Mouse (Mus musculus) layer of hippocampus, adult 8-10 months (tissue): ENCODE data around the gene Arhgap45. TPM values are rescaled to one million over a fixed set of nuclear protein-coding genes. Genes with fewer than 3 reads are reported as not detected.
"Not testable (repeated sequence)": the region's sequence is repeated elsewhere in the genome, so short reads cannot be mapped to it uniquely, and the experiment has no call there.

Experiments used
- DNase-seq, 2 experiments: peaks; one replicate each; pipeline ENCODE4 v3.0.0; 2022; ENCODE audit warnings: low spot score in 2 of 2
- total RNA-seq, 4 experiments: library from RNA; stranded (reverse); gene quantifications; 2 replicates each; pipeline ENCODE4 v1.2.4; 2022

Arhgap45 gene
- total RNA-seq, 4 experiments from 2014 or later, result 2.8 to 14.1 (median 8.2) TPM

DNA sequence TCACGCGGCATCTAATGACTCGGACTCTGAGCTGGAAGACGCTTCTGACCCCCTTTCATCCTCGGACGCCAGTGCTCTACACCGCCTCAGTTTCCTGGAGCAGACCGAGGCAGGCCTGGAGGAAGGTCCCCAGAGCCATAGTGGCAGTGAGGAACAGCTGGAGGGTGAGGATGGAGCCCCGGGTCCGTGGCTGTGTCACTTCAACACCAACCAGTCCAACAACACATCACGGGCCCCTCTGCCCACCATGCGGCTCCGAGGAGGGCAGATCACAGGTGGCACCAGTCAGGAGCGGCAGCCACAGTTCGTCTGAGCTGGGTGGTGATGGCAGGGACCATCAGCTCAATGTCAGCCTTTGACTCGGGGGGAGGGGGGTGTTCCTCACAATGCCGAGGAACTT is 14.3 kb downstream of the Arhgap45 start:
- no peak for DNase-seq

DNA sequence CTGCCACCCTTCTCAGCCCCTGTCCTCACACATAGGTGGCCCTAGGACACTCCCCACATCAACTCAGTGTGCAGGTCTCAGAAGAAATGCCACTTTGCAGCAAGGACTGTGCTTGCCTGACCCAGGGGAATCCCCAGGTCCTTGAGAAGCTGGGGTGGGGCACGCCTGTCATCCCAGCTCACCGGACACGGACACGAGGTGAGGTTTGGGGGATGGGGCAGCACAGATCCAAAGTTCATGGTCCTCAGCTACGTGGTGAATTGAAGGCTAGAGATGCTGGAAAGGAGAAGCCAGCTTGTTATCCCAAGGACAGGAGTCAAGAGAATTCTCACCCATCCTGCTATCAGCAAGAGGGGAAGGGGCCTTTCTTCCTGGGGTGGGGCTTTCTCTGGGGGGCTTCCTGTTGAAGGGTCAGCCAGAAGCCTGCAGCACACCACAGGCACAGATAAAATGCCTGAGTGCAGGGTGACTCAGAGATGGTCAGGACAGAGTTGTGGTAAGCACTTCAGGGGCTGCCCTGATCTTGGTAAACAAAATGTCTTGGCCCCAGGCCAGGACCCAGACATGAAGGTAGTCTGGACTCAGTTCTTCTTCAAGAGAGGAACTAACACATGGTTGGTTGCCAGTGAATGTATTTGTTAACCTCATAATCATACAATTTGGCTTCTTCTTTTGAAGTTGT is 16.5 kb downstream of the Arhgap45 start:
- no peak for DNase-seq

DNA sequence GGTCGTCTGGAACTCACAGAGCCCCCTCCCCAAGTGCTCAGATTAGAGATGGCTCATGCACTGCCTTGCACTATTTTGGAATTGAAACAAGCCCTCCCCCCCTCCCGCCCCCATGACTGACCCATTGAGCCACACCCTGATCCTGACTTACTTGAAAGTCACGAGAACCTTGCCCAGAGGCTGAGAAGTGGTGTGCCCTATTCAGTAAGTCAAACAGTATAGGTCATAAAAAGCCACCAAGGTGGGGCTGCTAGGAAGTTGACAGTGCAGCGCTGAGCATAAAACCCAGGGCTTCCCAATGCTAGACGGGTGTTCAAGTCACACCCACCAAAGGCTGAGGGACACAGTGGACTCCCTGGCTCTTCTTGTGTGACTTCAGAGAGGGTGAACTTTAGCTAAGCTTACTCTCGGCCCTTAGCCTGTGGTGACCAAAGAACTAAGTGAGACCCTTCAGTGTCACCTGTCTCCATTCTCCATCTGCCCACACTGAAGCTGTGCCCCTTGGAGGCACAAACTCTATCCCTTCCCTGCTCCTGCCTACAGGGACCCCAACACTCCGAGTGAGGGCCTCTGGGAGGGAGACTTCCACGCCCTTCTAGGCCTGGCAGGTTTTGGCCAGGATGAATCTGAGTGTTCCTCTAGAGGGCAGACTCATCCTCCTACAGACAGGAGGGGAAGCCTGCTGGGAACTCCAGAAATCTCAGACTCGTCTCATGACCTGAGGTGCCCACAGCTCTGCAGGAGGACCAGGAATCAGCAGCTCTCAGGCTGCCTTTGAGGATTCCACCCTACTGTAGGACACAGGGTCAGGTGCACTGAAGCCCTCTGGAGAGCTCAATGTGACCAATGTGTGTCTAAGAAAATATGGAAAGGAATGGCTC is 17.3 kb downstream of the Arhgap45 start:
- DNase-seq, result no peak

DNA sequence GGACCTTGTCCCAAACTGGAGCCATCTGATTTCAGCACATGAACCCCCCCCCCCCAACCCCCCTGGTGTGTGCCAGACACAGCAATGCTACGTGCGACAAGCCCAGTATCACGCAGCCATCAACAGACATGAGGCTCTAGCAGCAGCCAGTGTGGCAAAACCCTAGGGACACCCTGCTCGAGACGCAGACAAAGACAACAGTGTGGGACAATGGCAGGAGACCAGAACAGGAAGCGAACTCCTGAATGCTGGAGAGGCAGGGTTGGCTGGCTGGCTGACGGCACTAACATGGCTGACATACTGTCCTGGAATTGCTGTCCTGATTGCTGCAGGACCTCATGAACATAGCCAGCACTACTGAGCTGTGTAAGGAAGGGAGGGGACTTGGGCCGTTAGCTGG is 18.7 kb downstream of the Arhgap45 start:
- DNase-seq, result no peak

DNA sequence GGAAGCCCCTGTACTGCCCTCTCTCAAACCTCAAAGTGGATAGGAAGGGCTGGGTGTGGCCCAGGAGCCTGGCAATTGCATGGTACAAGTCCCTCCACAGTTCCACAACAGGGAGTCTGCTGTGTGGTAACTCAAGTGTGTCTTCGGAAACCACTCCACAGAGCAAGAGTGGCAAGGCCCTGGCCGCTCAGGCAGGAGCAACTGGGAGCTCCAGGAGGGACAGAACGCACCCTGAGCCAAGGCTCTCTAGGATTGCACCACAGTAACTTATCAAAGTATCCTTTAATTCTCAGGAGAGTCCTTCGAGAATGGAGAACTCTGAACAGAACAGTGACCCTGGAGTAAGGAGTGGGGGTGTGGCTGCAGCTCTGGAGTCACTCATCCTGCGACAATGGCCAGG is 19.2 kb downstream of the Arhgap45 start:
- no peak for DNase-seq

DNA sequence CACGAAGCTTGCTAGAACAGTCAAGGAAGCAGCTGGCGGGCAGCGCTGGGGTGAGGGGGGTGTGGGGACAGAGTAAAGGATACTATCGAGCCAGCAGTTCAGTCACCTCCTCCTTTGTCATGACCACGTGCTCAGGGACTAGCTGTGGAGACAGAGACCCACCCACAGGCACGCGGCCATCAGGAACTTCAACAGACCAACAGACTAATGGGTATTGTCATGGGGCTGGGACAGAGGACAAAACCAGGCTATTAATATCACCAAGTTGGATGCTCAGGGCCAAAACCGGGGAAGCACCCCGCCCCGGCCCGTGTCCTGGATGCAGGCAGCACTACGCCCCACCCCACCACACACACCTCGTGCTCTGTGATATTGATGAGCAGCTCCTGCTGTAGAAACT is 20.4 kb downstream of the Arhgap45 start:
- DNase-seq, result no peak

DNA sequence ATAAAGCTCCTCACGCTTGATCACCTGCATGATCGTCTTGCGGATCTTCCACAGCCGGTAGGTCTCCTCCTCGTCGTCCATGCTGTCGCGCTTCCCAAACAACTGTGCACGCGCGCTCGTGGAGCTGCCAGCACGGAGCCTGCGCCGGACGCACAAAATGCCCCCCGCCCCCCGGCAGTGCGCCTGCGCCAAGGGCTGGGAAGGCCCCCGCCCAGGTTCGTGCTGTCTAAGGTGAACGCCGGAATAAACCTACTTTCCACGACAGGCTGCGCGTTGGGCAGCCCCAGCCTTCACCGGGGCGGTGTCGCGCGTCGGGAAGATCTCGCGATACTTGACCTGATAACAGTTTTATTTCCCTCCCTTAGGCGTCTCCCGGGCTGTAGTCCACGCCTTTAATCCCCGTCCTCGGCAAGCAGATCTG is 23.1 kb downstream of the Arhgap45 start, which contains the start of gene Polr2e:
Polr2e (minus strand) TSS at position 237 of the 421 bp plus-strand sequence.
- peak; percentile 98 for DNase-seq

DNA sequence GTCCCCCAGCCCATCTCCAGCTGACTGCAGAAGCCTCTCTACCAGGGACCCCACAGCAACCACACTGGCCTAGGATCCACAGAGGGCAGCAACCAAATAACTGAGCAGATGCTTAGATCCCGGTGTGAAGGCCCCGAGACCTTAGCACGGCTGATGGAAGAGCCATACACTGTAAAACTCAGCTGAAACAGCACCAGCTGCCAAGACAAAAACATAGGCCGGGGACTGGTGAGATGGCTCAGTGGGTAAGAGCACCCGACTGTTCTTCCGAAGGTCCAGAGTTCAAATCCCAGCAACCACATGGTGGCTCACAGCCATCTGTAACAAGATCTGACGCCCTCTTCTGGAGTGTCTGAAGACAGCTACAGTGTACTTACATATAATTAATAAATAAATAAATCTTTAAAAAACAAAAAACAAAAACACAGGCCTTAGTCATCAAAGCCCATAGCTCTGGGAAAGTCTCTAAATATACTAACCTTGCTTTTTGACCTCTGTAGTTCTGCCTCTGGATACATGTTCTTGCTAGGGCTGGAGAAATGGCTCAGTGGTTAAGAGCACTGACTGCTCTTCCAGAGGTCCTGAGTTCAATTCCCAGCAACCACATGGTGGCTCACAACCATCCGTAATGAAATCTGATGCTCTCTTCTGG is 25.1 kb downstream of the Arhgap45 start:
- DNase-seq, result not testable (repeated sequence)

DNA sequence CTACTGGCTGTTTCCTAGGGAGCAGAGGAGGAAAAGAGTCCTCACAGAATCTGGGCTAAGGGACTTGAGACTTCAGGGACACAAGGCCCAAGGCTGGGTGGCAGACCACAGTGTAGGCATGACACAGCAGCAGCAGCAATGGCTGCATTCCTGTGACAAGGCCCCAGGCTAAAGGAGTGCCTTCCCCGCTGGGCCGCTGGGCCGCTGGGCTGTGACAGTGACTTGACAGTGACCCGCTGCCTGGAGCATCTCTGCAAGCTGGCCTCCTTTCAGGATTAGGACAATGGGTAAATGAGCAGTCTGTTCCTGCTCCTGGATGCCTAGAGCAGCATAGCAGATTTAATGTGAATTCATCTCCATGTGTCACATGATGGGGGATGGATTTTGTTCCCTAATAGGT is 27.6 kb downstream of the Arhgap45 start:
- DNase-seq, result no peak

DNA sequence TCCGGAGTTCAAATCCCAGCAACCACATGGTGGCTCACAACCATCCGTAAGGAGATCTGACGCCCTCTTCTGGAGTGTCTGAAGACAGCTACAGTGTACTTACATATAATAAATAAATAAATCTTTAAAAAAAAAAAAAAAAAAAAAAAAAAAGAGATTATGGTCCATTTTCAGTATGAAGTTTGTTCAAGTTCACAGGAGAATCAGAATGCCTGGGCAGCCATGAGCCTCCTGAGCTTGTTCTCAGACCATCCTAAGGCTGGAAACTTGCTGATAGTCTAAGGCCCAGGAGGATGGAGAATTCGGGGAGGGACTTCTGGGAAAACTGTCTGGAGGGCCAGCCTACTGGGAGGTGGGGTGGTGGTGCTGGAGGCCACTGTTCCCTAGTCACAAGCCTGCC is 28.9 kb downstream of the Arhgap45 start:
- not testable (repeated sequence) for DNase-seq

DNA sequence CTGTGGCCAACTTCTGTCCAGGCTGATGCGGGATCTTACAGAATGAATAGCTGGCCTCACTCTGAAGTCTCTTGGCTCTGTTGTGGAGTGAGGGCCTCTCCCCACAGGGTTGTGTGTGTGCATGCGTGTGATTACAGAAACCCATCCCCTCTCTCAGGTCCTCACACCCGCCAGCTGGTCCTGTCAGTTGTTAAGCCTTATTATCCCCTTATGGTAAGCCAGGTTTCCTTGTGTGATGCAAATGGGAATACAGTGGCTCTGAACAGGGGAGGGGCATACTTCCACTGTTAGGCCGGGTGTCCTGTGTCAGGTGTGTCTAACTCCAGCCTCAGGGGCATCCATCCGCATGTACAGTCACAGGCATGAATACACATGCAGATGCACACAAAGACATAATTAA is 29.3 kb downstream of the Arhgap45 start:
- no peak for DNase-seq

DNA sequence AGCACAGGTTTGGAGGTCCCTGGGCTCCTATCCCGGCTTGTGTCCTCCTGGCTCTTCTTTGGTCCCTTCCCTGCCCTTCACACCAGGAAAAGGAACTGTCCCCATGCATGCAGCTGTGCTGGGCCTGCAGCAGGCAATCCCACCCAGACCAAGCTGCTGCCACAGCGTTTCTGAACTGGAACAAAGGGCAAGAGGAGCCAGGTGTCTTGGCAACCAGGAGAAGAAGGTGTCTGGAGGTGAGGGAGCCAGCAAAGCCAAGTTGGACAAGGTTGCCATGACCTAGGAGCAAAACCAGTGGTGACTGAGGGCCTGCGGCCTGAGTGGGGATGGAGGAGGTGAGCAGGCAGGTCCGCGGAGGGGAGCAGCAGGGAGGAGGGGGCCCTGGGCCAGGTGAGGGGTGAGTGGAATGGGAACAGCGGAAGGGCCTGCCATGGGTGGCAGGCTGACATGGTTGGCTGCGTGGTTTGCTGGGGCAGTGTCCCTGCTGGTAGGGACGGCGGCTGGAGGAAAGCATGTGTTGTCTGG is 30.6 kb downstream of the Arhgap45 start, which contains the start of gene Gpx4:
Gpx4 (plus strand) TSS at position 126 of the 525 bp plus-strand sequence.
- no peak for DNase-seq

DNA sequence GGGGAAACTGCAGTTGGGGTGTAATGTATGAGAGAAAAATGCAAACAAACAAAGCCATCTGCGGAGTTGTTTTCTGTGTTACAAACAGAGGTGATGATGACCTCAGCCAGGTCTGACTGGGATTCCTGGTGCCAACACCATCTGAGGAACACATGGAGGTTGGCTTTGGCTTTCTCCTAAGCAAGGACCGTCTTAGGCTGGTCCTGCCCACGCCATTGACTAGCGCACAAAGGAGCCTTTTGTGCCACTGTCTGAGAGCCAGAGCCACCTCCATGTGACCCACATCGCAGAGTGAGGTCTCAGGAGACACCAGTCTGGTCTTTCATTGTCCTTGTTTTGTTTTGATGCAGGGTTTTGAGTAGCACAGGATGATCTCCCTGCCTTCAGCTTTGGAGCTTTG is 31.9 kb downstream of the Arhgap45 start:
- DNase-seq, result no peak

DNA sequence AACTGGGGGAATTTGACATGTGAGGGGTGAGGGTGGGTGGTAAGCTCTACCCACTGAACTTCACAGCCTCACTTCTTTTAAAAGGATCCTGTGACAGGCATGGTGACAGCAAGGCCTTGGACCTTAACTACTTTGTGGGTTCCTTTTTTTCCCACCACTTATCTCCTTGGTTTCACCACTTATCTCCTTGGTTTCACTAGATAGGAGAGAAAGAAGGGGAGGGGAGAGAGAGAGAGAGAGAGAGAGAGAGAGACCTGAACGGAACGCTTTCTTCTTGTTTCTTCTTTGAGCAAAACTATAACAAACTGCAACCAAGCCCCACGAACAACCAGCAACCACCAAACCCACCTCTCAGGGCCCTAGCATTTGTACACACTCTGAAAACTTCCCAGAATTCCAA is 32.4 kb downstream of the Arhgap45 start:
- no peak for DNase-seq

DNA sequence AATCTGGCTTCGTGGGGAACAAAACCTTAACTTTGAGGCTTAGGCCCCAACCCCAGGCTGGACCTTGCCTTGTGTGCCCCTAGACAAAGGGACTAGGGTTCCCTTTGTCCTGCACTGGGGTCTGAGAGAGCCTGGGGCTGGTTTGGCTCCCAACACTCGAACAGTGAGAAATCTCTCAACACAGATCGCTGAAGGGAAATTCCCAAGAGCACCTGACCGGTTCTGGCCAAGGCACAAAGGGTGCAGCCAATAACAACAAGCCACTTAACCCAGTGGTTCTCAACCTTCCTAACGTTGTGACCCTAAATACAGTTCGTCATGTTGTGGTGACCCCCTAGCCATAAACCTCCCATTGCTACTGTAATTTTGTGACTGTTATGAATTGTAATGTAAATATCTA is 33.8 kb downstream of the Arhgap45 start:
- DNase-seq, result no peak

DNA sequence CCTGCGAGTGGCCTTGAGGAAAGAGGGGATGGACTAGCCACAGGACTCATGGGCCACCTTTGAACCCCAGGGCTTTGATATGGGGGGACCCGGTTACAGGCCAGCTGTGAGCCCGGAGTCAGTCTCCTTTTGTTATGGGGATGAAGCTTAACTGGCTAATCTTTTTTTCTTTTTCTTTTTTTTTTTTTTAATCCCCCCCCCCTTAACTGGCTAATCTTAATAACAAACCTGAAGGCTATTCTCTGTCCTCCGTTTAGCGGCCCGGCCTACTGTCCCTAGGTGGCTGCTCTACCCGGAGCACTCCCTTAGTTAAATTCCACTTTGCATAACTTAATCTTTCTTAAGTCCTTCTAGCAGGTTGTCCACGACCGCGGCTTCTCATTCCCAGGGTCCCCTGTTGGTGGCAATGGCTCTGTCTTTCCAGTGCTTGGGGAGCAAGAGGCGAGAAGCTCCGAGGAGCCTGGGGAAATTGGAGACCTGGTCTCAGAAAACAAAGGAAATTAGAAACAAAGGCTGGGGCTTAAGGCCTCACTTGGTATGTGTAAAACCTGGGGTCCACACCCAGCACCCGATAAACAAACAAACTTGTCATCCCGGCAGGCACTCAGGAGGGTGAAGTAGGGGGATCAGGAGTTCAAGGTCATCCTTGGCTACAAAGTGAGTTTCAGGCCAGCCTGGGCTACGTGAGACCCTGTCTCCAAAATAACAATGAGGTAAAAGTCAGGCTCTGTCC is 34.6 kb downstream of the Arhgap45 start:
- no peak for DNase-seq

DNA sequence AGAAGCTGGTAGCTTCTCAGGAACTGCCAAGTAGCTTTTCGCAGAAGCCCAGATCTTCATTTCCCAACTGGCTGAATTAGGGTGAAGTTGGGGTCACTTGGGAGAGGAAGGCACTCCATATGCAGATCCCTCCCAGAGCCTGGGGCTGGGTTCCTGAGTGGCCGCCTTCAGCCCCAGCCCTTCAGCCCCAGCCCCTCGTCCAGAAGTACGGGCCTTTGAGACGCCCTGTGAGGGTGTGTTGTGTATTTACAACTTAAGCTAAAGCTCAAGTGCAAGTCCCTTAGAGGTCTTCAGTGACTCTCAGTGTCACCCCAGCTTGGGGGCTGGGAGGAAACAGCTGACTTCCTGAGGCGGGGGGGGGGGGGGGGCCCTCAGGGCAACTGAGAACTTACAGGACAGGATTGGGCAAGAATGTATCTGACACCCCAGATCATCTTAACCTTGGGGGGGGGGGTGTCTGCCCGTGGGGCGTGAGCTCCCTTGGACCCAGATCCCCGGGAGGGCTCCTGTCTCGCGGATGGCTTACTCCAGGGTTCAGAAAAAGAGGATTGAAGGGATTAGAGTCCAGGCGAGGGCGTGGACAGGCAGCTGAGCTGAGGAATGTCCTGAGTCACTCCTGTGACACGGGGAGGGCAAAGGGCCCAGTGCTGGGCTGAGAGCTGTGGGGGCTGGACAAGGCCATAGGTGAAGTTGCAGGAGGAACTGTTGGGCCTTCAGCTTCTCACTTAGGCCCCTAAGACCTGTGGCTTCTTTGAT is 35.3 kb downstream of the Arhgap45 start:
- no peak for DNase-seq

DNA sequence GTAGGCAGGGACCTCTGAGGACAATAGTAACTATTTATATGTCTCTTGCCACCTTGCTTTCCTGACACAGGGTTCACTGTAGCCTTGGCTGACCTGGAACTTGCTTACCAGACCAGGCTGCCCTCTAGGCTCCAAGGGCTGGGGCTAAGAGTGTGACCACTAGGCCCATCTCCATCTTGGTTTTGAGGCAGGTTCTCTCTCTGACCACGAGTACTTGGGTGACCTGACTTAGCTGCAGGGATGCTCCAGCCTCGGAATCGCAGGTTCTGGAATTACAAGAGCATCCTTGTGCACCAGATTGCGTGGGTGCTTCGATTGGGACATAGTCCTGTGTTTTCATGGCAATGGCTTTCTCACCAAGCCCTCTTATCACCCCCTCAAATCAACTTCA is 35.9 kb downstream of the Arhgap45 start:
- no peak for DNase-seq

DNA sequence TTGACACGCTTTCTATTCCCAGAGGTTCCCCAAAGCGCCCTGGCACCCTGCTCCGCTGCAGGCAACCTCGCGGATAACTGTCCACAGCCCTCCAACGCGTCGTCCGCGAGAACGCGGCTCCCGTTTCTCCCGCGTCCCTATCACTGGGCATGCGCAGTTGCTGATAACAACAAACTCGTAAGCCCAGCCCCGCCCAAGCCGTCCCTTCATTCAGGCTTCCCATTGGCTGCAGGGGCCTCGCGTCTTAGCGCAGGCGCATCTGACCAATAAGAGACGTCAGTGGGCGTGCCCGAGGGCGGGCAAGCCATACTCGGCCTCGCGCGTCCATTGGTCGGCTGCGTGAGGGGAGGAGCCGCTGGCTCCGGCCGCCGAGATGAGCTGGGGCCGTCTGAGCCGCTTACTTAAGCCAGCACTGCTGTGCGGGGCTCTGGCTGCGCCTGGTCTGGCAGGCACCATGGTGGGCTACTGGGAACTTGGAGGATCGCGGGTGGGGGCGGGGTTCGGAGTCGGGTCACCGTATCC is 36.9 kb downstream of the Arhgap45 start:
- peak; percentile 100 for DNase-seq
